ENCODE assay signal across 12 mouse cellular contexts in the genomic region with DNA sequence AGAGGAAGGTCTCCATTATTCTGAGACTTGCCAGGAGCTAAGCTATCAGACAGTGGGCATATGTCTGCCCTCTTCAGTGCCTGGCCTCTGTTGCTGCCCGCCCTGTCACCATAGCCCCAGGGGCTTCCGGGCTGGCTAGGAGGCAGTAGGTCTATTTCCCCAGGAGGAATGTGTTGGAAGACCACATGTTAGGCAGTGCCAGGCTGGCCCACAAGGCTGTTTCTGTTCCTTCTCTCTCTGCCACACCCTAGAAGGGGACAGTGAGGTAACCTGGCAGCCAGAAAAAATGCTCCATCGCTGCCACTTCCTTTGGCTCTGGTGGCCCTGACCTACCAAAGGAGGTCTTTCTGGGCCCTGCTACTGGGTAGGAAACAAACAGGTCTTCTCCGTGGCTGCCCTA. TPM values are rescaled to one million over a fixed set of nuclear protein-coding genes. Genes with fewer than 3 reads are reported as not detected.
DNase-seq lines count a peak whose midpoint lies in the region; ATAC-seq and TF ChIP-seq lines count a peak whose summit lies in the region.
"Had no signal": no experiment of that assay in that cellular context is flagged by ENCODE, and none has a peak within 500 bp of the region (broad histone marks: within the 10 kb centered on the region; RNA-seq: fewer than 3 reads in every experiment).

No protein-coding gene starts in this region.

- no peak for DNase-seq in heart, postnatal 4 days
- peak; percentile 22 for DNase-seq in CH12.LX (ENCODE audit: extremely low read depth)
- no peak for DNase-seq in midbrain, embryonic 14.5 days
- no peak for DNase-seq in embryo, embryonic 10 days (ENCODE audit: low spot score)
- DNase-seq in right cerebral cortex, postnatal 14 days, result no peak
- DNase-seq: cerebellum, adult 2 months; embryo, embryonic 11 days had no signal

- no peaks in the 10 kb centered on the region for H3K79me2 ChIP-seq in CH12.LX (replicated peaks; ENCODE audit: control insufficient read depth, extremely low read depth, insufficient read depth, poor library complexity, severe bottlenecking)

- no peak for TF ChIP-seq RAD21 in CH12.LX (IDR thresholded peaks at IDR 0.05; ENCODE audit: low read depth, low read length)

- no peak for TF ChIP-seq POLR2A in CH12.LX (IDR thresholded peaks at IDR 0.05; ENCODE audit: low read depth, low read length)

- no peaks in the 10 kb centered on the region for H3K9me3 ChIP-seq in heart, embryonic 15.5 days (replicated peaks)
- H3K9me3 ChIP-seq in CH12.LX (replicated peaks; ENCODE audit: low read length), result peaks cover 3% of the 10 kb centered on the region
- no peaks in the 10 kb centered on the region for H3K9me3 ChIP-seq in forebrain, embryonic 16.5 days (ENCODE audit: control insufficient read depth, low read length)
- no peaks in the 10 kb centered on the region for H3K9me3 ChIP-seq in midbrain, embryonic 14.5 days (ENCODE audit: control insufficient read depth, low read length)
- H3K9me3 ChIP-seq: liver, embryonic 15.5 days had no signal

- no peaks in the 10 kb centered on the region for H3K36me3 ChIP-seq in heart, embryonic 15.5 days
- no peaks in the 10 kb centered on the region for H3K36me3 ChIP-seq in CH12.LX (replicated peaks in 1 of 2; ENCODE audit: control insufficient read depth in 1 of 2, insufficient read depth in 1 of 2, low read length in 1 of 2)
- H3K36me3 ChIP-seq in forebrain, embryonic 16.5 days (ENCODE audit: control insufficient read depth, insufficient read depth), result no peaks in the 10 kb centered on the region
- H3K36me3 ChIP-seq in midbrain, embryonic 14.5 days (ENCODE audit: control insufficient read depth, insufficient read depth, low read length), result peaks cover 77% of the 10 kb centered on the region
- H3K36me3 ChIP-seq: liver, embryonic 15.5 days had no signal

- no peak for TF ChIP-seq EP300 in CH12.LX (IDR thresholded peaks at IDR 0.05; ENCODE audit: low read length)

- in situ Hi-C loops in CH12.LX (cut with MboI; ENCODE audit: low pct_ligation_motif_present, low pct_unique_long_range_greater_than_20kb, low sequenced_read_pairs), result no loop called here

- no peak overlapping the region for H3K4me2 ChIP-seq in heart, embryonic 15.5 days
- peak overlapping the region; percentile 42; the same call in 1 of the 2 replicates for H3K4me2 ChIP-seq in CH12.LX (ENCODE audit: insufficient read depth, low read depth, poor library complexity, severe bottlenecking)
- H3K4me2 ChIP-seq in forebrain, embryonic 16.5 days (ENCODE audit: low read length), result no peak overlapping the region
- H3K4me2 ChIP-seq in midbrain, embryonic 14.5 days (ENCODE audit: low read length), result no peak overlapping the region
- H3K4me2 ChIP-seq: liver, embryonic 15.5 days had no signal

- peaks cover 16% of the 10 kb centered on the region for H3K4me1 ChIP-seq in heart, embryonic 15.5 days (replicated peaks)
- peaks cover 10 to 23% of the 10 kb centered on the region in 2 experiments for H3K4me1 ChIP-seq in CH12.LX (ENCODE audit: control insufficient read depth in 1 of 2, insufficient read depth in 2 of 2)
- H3K4me1 ChIP-seq in forebrain, embryonic 16.5 days (replicated peaks; ENCODE audit: control insufficient read depth, insufficient read depth, low read length), result peaks cover 17% of the 10 kb centered on the region
- peaks cover 6% of the 10 kb centered on the region; the same call in 1 of the 2 replicates for H3K4me1 ChIP-seq in midbrain, embryonic 14.5 days (ENCODE audit: control insufficient read depth, insufficient read depth, low read length)
- H3K4me1 ChIP-seq: liver, embryonic 15.5 days had no signal

- H3K27me3 ChIP-seq in heart, embryonic 15.5 days, result no peaks in the 10 kb centered on the region
- no peaks in the 10 kb centered on the region for H3K27me3 ChIP-seq in CH12.LX (replicated peaks)
- H3K27me3 ChIP-seq in forebrain, embryonic 16.5 days (replicated peaks; ENCODE audit: control insufficient read depth, insufficient read depth, low read length), result no peaks in the 10 kb centered on the region
- no peaks in the 10 kb centered on the region for H3K27me3 ChIP-seq in midbrain, embryonic 14.5 days (ENCODE audit: control insufficient read depth, insufficient read depth, low read length)
- H3K27me3 ChIP-seq: liver, embryonic 15.5 days had no signal

- dilution Hi-C loops in CH12.LX (cut with MboI; ENCODE audit: extremely low pct_ligation_motif_present, extremely low pct_unique_long_range_greater_than_20kb, low sequenced_read_pairs), result no loop called here

- WGBS in heart, embryonic 15.5 days, result 77% methylated on average over 4 of the region's 4 CpGs
- WGBS in forebrain, embryonic 16.5 days, result 74% methylated on average over 4 of the region's 4 CpGs
- 82% methylated on average over 4 of the region's 4 CpGs for WGBS in midbrain, embryonic 14.5 days

- no peak overlapping the region for H3K4me3 ChIP-seq in heart, embryonic 15.5 days
- peak overlapping the region in 1 of 3 experiments; percentile 14 for H3K4me3 ChIP-seq in CH12.LX (replicated peaks in 1 of 3; ENCODE audit: low read depth in 2 of 3, low read length in 2 of 3, poor library complexity in 1 of 3)
- no peak overlapping the region for H3K4me3 ChIP-seq in forebrain, embryonic 16.5 days (replicated peaks; ENCODE audit: low read length)
- no peak overlapping the region for H3K4me3 ChIP-seq in midbrain, embryonic 14.5 days (replicated peaks; ENCODE audit: low read depth, low read length)
- H3K4me3 ChIP-seq: liver, embryonic 15.5 days had no signal

- no peak overlapping the region for H3K9ac ChIP-seq in heart, embryonic 15.5 days
- H3K9ac ChIP-seq in CH12.LX (ENCODE audit: insufficient read depth, low read depth), result no peak overlapping the region
- H3K9ac ChIP-seq in forebrain, embryonic 16.5 days (replicated peaks; ENCODE audit: low read depth, low read length), result 0 out of 2 replicates have a peak overlapping the region, but pooled peaks have one; percentile 6
- no peak overlapping the region for H3K9ac ChIP-seq in midbrain, embryonic 14.5 days (replicated peaks; ENCODE audit: low read length)
- H3K9ac ChIP-seq: liver, embryonic 15.5 days had no signal

- no peak for TF ChIP-seq CTCF in CH12.LX (conservative IDR thresholded peaks at IDR 0.05 in 1 of 2, IDR thresholded peaks at IDR 0.05 in 1 of 2; ENCODE audit: low read depth in 2 of 2, low read length in 2 of 2)

- no peak for ATAC-seq in heart, embryonic 15.5 days (replicated peaks; ENCODE audit: insufficient number of reproducible peaks, insufficient read depth, low FRiP score, low read depth)
- ATAC-seq in forebrain, embryonic 16.5 days, result peak; percentile 19
- ATAC-seq in midbrain, embryonic 14.5 days (ENCODE audit: low FRiP score, low TSS enrichment), result no peak
- ATAC-seq in inflammation-experienced regulatory T-cells, adult 6 months, result no peak

- H3K27ac ChIP-seq in heart, embryonic 15.5 days, result peak overlapping the region; percentile 58
- no peak overlapping the region for H3K27ac ChIP-seq in CH12.LX (ENCODE audit: insufficient read depth, low read depth)
- H3K27ac ChIP-seq in forebrain, embryonic 16.5 days (ENCODE audit: low read length), result peak overlapping the region; percentile 37
- peak overlapping the region; percentile 28; the same call in 1 of the 2 replicates for H3K27ac ChIP-seq in midbrain, embryonic 14.5 days (replicated peaks; ENCODE audit: low read depth, low read length)
- H3K27ac ChIP-seq: liver, embryonic 15.5 days had no signal

TF ChIP-seq in CH12.LX, 34 proteins besides CTCF, POLR2A, EP300 and RAD21:
- TF ChIP-seq MAZ (IDR thresholded peaks at IDR 0.05; ENCODE audit: low read depth, low read length) (no peak), ETS1 (conservative IDR thresholded peaks at IDR 0.05; ENCODE audit: low read depth, low read length) (no peak), TBP (conservative IDR thresholded peaks at IDR 0.05; ENCODE audit: low read depth, low read length) (no peak), NRF1 (IDR thresholded peaks at IDR 0.05; ENCODE audit: low read depth, low read length) (no peak), ZC3H11A (IDR thresholded peaks at IDR 0.05; ENCODE audit: low read depth, low read length) (no peak), PAX5 (IDR thresholded peaks at IDR 0.05; ENCODE audit: low read length) (no peak)

RNA-seq across cellular contexts. Expression of a gene that starts 36.7 kb away (rescaled TPM):
- polyA plus RNA-seq in heart, embryonic 15.5 days (2015; fragmentation: Nextera tagmentation; extraction: Ambion mirVana), result 3.3 and 5.9 TPM in 2 replicates
- 10 to 100 TPM; 36.1 to 38.8 TPM for total RNA-seq in heart, postnatal 4 days (2021)
- total RNA-seq in CH12.LX (2012; rRNA removed) (0.04 TPM in 1 of 2 replicates, not detected in the other), CH12.LX (2014; rRNA removed) (not detected in 2 replicates)
- 0.07 TPM in 1 of 2 replicates, not detected in the other for polyA plus RNA-seq in CH12.LX (2012; ENCODE audit: insufficient read length, low read depth)
- polyA plus RNA-seq in forebrain, embryonic 16.5 days (2015; fragmentation: Nextera tagmentation; extraction: Ambion mirVana), result 22.2 and 23.1 TPM in 2 replicates
- 46.4 and 59.4 TPM in 2 replicates for polyA plus RNA-seq in midbrain, embryonic 14.5 days (2014; fragmentation: Nextera tagmentation; extraction: Ambion mirVana)
- not detected for polyA plus RNA-seq in inflammation-experienced regulatory T-cells, adult 6 months (2017; shearing (Covaris generic))
- total RNA-seq: megakaryocyte progenitor cell, adult 5-6 weeks had no signal
